Mouse (Mus musculus) layer of hippocampus, adult 18-20 months (tissue): ENCODE measurements around the gene Mcrip1. TPM values are rescaled to one million over a fixed set of nuclear protein-coding genes. Genes with fewer than 3 reads are reported as not detected.
"Not testable (repeated sequence)": the region's sequence is repeated elsewhere in the genome, so short reads cannot be mapped to it uniquely, and the experiment has no call there.

Experiments
- DNase-seq, 2 experiments: peaks; one replicate each; pipeline ENCODE4 v3.0.0; 2022; ENCODE audit warnings: low spot score in 2 of 2
- total RNA-seq, 2 experiments: library from RNA; stranded (reverse); gene quantifications; 2 replicates each; pipeline ENCODE4 v1.2.3; 2021

The Mcrip1 gene
- total RNA-seq, 2 experiments from 2014 or later, result 68.8 to 74.5 TPM

DNA sequence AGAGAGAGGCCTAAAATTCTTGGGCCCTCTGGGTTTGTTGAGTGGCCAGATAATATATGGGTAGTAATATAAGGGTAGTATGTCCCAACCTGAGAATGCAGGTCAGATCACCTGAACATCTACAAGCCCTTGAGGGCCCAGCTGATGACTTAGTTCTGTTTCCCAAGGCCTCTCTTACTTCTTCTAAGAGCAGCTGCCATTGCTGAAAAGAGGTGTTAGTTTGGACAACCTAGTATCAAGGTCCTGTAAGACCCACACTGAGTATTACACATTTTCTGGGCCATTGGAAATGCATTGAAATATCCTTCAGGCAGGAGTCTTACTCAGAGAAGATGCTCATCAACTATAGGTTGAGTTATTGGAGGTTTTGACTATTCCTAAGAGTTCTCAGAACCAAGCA is 26.4 kb upstream of the Mcrip1 start:
- DNase-seq, result no peak

DNA sequence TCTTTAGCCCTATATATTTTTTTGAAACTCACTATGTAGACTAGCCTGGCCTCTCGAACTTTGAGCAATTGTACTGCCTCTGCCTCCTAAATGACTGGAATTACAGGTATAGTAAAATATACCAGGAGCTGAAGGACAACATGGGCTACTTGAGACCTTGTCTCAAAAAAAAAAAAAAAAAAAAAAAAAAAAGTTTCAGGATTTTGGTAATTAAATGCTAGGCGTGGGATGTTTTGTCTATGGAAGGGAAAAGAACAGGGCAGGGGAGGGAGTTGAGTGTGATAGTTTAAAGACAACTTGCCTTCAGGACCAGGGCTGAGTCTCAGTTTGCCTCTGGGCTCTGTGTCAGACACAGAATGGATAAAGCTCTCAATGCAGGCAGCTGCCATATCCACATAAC is 25.5 kb upstream of the Mcrip1 start:
- no peak for DNase-seq

DNA sequence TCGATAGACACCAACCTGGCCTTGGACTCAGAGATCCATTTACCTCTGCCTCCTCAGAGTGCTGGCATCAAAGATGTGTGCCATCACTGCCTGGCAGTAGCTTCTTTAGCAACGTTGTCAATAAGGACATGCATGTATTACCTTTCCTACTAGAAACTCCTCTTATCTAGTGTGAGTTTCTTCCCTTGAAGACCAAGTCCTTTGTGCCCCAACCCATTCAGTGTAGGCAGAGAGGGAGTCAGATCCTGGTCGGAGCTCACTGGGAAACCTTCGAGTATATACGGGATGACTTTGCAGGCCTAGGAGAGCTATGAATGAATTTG is 24.7 kb upstream of the Mcrip1 start:
- DNase-seq, result no peak

DNA sequence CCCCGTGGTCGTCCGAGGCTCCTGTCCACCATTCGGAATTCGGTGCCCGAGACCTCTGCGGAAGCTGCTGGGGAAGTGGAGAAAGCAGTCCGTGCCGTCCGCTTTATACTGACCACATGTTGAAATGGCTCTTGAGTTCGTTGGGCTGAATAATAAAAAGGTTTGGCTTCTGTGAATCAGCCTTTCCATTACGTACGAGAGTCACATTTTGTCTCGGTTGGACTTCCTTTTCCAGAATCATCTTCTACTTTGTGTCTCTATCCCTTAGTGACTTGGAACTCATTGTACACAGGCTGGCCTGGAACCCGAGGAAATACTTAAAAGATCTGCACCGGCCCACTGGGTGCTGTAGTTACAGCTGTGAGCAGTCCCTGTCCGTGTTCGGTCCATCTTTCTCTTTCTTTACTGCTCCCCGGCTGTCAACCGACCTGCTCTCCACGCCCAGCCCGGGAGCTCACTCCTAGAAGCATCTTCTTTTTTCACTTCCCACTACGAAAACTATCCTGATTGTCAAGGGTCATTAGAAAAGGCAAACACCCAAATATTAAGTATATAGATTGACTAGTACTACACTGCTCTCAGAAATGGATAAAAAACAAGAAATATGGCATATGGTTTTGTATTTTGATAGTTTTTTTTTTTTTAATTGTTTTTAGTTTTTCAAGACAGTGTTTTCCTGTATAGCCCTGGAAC is 24.2 kb upstream of the Mcrip1 start:
- DNase-seq, result no peak

DNA sequence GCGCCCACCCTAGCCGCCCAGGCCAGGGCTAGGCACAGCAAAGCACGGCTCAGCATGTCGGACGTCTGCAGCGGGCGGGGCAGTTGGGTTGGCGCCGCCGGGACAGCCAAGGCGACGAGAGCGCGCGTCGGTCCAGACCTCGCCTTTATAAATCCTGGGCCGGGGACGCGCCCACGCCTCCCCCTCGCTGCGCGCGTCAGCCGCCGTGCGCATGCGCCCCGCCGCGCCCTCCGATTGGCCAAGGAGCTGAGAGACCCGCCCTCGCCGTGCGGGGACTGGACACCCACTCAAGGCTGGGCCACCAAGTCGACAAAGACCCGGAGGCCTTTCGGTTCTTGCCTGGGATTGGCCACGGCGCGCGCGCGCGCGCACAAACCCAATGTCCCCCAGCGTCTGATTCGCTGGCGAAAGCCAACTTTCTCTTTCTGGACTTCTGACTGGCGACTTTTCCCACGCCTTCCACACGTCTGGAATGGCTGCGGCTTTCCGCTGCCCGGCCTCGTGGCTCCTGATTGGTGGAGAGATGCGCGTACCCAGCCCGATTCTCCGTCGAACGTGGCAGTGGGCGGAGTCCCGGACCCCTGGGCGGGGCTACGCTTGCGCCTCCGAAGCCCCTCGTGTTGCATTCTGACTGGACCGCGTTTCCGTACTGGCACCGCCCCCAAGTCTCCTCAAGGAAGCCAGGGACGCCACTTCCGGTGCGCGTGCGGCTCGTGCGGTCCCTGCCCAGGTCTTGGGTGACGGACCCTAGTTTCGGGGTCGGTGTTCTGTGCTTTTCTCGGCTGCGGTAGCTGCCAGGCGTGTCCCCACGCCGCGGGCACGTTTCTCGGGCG is 23.4 kb upstream of the Mcrip1 start, which contains the start of gene P4hb:
Gene P4hb (minus strand): TSS at position 502 of the 833 bp plus-strand sequence.
- DNase-seq, result peak; percentile 100

GRCm38 (mm10) chr11:120572417-120572751 is 22.9 kb upstream of the Mcrip1 start:
- no peak for DNase-seq

DNA sequence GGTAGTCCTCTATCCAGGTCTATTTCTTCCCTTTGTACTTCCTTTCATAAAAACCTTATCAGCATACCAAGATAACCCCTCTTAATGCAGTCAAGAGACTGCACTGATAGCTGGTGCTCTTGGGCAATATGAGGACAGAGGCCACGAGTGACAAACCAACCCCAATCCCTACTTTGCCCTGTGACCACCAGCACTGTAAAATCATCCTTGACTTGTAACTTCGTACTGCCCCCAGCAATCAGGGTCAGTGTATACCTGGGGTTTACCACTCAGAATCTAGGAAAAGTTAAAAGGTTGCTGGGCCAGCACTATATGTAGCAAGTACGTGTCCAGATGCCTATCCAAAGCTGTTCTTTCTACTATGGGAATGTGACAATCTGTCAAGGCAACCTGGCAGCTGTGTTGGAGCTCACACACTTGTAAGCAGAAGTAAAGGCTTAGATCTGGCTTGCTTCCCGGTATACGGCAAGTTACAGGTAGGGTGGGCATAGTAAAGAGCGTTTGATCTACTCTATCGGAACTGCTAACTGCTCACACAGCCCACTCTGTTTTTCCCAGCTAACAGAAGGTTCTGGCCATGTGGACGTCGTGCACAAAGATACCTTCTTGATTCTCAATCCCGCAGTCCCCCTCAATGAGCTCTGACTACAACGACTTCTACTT is 22.4 kb upstream of the Mcrip1 start:
- no peak for DNase-seq

DNA sequence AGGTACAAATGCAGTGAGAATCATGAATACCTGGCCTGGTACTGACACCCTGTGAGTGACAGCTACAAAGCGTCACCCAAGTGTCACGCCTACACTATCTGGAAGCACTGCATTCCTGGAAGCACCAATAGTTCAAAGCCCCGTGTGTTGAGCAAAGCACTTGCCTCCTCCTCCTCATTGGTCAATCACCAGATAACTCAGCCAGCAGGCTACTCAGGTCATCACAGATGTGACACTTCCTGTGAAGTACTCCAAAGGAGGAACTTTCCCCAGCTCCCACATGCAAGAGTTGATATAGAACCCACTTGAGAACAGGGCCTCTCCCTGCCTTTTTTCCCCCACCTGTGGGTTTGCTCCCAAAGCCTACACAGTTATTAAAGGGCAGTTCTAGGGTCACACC is 21.6 kb upstream of the Mcrip1 start:
- DNase-seq, result no peak

- DNase-seq, result no peak
These were observed 18.8 kb upstream of the Mcrip1 start for GRCm38 (mm10) chr11:120568324-120568723.

GRCm38 (mm10) chr11:120565114-120565513 is 15.6 kb upstream of the Mcrip1 start:
- DNase-seq, result no peak

DNA sequence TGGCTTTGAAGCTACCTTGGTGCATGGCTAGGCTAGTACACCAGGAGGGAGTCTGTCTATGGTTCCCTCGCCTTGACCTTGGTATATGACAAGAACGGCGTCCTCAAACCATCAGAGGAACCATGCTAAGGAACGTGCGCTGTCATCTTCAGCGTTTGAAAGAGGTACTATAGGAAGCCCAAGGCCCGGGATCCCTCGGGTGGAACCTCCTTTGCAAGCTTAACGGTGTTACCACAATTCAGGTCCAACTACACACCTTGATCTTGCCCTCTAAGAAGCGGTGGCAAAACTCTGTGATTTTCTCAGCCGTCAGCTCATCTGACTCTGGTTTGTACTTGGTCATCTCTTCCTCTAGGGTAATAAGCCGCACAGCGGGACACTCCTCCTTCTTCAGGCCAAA is 13.4 kb upstream of the Mcrip1 start:
- no peak for DNase-seq

DNA sequence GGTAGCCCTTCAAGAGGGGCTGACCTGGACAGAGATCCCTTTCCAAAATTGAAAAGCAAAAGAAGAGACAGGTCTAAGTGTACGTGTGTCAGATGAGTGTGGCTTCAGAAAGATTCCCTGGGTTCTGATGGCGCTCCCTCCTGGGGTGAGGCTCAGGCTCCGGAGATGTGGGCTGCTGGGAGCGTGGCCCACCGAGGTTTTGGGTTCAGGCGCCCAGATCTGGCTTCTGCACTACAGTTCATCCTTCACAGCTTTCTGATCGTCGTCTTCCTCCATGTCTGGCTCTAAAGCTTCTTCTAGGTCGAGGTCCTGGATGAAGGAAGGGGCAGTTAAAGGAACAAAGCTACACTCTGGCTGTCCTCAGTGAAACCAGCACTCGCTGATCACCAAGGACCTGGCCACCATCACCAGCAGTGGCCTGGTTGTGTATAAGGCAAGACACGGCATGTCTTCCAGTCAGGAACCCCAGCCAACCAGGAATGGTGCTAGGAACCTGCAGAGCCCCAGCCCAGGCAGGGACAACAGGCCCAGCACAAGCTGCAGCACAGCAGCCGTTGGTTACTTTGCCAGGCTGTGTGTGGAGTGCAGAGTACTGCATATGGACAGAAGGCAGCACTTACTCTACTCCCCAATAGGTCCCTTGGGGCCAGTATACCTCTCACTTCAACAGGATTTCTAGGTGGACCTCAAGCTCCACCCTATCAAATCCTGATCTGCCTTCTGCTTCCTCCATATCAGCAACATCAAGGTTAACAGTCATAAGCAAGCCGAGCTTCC is 11.6 kb upstream of the Mcrip1 start:
- DNase-seq, result no peak

DNA sequence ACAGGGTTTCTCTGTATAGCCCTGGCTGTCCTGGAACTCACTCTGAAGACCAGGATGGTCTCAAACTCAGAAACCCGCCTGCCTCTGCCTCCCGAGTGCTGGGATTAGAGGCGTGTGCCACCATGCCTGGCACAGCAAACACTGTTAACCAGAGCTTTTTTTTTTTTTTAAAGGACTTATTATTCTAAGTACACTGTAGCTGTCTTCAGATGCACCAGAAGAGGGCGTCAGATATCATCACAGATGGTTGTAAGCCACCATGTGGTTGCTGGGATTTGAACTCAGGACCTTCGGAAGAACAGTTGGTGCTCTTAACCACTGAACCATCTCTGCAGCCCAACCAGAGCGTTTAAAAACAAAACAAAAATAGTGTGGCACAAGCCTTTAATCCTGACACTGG is 9.3 kb upstream of the Mcrip1 start:
- not testable (repeated sequence) for DNase-seq

DNA sequence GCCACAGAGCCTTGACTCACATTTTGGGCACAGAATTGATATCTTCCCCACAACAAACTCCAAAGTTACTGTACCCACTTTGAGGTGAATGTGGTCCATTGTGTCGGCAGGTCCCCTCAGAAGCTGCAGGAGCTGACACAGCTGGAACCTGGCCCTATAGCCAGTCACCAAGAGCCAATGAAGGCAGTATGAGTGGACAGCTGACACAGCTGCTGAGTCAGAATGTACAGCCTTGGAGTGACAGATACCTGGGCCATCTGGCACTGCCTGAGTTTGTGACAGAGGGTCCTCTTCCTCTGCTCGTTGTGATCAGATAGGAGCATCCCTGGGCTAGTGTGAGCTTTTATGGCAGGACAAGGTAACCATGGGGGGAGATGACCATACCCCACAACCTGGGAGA is 5.7 kb upstream of the Mcrip1 start:
- DNase-seq, result no peak

DNA sequence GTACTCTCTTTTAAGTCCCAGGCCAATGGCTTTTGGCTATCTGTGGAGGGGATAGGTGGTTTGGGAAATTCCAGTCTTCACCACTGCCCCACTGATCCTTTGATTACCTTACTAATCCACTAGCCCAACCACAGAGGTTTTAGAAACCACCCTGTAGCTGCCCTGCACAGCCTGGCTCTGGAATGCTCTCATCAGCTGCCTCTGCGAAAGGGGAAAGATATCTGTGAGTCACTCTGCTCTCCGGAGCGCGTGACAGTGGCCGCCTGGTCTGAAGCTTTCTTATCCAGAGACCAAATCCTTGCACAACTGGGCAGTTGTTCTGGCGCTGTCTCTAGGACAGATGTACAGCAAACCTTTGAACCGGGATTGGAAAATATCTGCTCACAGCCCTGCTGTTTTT is 5.3 kb upstream of the Mcrip1 start:
- DNase-seq, result no peak

- DNase-seq, result no peak
These were observed 3.2 kb upstream of the Mcrip1 start for GRCm38 (mm10) chr11:120552736-120553135.

DNA sequence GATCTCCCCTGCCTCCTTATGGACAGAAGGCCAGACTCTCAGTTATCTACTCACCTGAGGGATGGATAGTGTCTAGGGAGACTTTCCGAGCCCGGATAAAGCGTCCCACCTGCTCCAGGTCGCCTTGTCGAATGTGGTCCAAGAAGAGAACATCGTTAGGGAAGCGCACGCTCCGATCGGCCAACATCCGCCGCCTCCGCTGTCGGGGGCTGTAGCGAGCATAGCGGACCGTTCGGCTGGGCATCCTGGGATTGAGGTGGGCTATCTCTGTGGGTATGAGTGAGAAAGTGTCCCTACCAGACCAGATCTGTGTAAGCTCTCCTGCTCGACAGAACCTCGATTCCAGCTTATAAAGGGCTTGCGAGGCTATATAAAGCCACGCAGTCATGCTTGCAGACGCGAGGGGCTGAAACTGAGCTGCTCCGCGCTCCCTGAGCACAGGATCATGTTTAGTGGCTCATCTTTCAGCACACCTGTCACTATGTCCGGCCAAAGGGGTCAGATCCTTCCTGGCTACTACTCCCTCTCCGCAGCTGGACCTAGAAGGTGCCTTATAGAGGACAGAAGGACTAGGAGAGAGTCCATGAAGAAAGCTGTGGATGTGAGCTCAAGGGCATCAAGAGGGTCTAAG is 1.4 kb upstream of the Mcrip1 start, which contains the start of gene Ppp1r27:
Gene Ppp1r27 (minus strand): TSS at position 323 of the 631 bp plus-strand sequence.
- no peak for DNase-seq

- DNase-seq, result no peak
These were observed 671 bp upstream of the Mcrip1 start for GRCm38 (mm10) chr11:120549986-120550809.

DNA sequence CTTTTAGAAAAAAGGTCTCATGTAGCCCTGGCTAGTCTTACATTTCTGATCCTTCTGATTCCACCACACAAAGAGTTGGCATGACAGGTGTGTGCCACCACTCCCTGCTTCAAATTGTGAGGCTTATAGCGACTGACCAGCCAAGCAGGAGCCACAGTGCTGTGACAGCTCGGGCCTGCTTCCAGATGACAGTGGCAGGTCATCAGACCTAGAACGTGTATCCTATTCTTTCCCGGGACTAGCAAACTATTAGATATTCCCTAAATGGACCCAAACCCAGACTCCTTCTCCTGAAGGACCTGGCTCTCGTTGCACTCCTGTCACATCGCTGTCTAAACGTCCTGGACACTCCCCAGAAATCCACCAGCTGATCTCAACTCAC is 750 bp downstream of the Mcrip1 start:
- DNase-seq, result no peak

DNA sequence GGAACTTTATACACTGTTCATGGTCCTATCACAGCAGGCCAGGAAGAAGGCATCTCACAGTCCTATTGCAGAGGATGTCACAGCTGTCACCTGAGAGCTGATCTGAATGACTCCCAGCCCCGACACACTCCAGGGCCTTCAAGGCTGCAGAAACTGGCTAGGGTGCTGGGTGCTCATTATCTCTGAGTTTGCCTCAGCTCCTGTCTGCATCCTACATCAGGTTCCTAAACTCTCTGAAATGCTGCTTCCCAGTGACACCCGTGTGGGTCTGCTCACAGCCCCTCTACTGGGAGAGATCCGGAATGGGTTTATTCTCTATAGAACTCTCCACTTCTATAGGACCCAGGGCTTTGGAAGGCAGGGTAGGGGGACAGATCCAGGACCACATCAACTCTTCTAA is 1.3 kb downstream of the Mcrip1 start:
- no peak for DNase-seq
